Mouse (Mus musculus) liver, adult (tissue): Measurements from ENCODE around the gene Hsdl1.

ENCODE experiments used
- GATA4 ChIP-seq: IDR thresholded peaks from 2 replicates; pipeline ENCODE4 v1.6.1; 2014; ENCODE audit warnings: mild to moderate bottlenecking, low read length; ENCODE audit not compliant: insufficient replicate concordance

The Hsdl1 gene

GRCm38 (mm10) chr8:119514940-119515339 lies 60.0 kb downstream of the Hsdl1 start:
- no peak for TF ChIP-seq GATA4

- TF ChIP-seq GATA4, result no peak
These were observed 61.6 kb downstream of the Hsdl1 start for GRCm38 (mm10) chr8:119513405-119513804.
